Mouse (Mus musculus): ENCODE data around the gene Taf10. TPM values are rescaled to one million over a fixed set of nuclear protein-coding genes. Genes with fewer than 3 reads are reported as not detected.

Gene Taf10
- polyA plus RNA-seq, 1 experiment from 2014 or later, result 118 TPM

DNA sequence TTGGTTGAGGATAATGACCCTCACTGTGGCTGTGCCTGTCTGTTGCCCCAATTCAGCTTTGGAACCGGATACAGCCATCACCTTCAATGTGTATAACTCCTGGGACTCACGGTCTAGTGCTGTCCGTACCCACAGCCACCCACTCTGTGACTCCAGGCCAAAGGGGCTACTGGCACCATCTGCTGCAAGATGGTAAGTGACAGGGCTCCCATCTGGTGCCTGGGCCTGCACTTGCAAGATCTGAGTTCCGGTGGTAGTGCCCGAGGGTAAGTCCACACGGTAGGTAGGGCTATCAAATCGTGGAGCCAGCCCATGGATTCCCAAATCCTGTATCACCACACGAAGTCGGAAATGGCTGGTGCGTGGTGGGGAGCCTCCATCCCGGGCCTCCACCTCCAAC, 20.2 kb upstream of the Taf10 start:
- Histone ChIP-seq H3K36me3 (ENCODE audit: control insufficient read depth, insufficient read depth, low read length) (peaks cover 6% of the 10 kb centered on the region; the same call in 1 of the 2 replicates), H3K4me3 (ENCODE audit: low read depth, low read length) (no peak overlapping the region), H3K4me2 (replicated peaks; ENCODE audit: low read depth) (no peak overlapping the region), H3K27me3 (ENCODE audit: control insufficient read depth, insufficient read depth, low read length) (no peaks in the 10 kb centered on the region), H3K9me3 (ENCODE audit: control insufficient read depth, low read length) (no peaks in the 10 kb centered on the region), H3K9ac (ENCODE audit: low read length) (no peak overlapping the region), H3K4me1 (replicated peaks; ENCODE audit: control insufficient read depth, insufficient read depth) (no peaks in the 10 kb centered on the region), H3K27ac (replicated peaks) (no peak overlapping the region)
- no peak for DNase-seq (ENCODE audit: low spot score)
- TF ChIP-seq CTCF (IDR thresholded peaks at IDR 0.05; ENCODE audit: low read depth), result no peak
- TF ChIP-seq EP300 (optimal IDR thresholded peaks at IDR 0.05), result no peak
- WGBS, result 92% methylated on average over 11 of the region's 11 CpGs
- ATAC-seq (ENCODE audit: low FRiP score, low TSS enrichment), result no peak

DNA sequence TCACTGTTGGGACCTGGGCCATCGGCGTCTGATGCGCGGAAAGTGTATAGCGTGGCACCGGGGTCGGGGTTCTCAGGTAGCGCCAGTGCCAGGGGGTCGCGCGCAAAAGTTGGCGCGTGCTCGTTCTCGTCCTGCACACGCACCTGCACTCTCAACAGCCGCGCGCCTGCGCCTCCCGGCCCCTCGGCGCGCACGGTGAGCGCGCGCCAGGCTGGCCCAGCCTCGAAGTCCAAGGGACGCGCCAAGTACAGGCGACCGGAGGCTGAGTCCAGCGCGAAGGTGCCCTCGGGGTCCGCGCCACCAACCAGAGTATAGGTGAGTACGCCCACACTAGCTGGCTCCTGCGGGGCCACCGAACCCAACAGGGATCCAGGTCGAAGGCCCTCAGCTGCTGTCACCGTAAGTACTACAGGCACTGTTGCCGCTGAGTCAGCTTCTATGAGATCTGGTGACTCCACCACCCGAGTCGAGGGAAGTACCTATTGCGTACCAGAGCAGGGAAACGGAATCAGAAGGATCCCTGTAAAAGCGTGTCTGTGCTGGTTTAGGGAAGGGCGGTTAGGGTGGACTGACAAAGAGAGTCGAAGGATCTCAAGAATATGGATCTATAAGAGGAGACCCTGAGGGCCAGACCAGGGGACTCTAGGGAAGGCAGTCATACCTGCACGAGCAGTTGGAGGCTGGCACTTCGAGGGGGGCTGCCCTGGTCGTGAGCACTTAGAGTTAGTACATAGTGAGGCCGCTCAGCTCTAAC, 18.5 kb upstream of the Taf10 start:
- peak overlapping the region; percentile 21 for H3K4me3 ChIP-seq (ENCODE audit: low read depth, low read length)
- 0 out of 2 replicates have a peak, but pooled peaks have one; percentile 7 for ATAC-seq (ENCODE audit: low FRiP score, low TSS enrichment)

DNA sequence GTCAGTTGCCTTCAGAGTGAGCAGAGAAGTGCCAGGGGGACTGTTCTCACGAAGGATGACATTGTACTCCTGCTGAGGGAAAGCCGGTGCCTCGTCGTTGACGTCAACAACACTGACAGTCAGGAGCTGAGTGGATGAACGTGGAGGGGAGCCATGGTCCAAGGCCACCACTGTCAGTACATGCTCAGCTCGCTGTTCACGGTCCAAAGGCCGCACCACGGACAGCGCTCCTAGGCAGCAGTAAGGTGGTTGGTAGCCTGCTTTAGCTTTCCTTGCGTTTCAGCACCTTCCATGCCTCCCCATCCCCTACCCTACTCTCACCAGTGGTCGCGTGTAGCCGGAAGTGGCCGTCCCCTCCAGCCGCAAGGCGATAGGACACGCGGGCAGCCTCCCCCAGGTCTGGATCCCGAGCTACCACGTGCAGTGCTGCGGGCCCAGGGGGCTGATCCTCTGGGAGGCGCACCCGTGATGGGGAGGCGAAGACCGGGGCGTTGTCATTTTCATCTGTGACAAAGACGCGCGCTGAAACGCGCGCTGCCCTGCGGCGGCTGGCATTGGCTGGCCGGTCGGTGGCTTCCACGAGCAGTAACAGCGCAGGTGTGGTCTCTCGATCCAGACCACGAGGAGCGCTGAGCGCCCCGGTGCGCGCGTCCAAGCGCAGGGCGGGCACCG, 17.8 kb upstream of the Taf10 start:
- ATAC-seq (ENCODE audit: low FRiP score, low TSS enrichment), result no peak
- H3K4me2 ChIP-seq (replicated peaks; ENCODE audit: low read depth), result peak overlapping the region; percentile 45
- H3K27ac ChIP-seq (replicated peaks), result no peak overlapping the region
- WGBS, result 45% methylated on average over 51 of the region's 51 CpGs
- H3K4me1 ChIP-seq (replicated peaks; ENCODE audit: control insufficient read depth, insufficient read depth), result no peaks in the 10 kb centered on the region
- no peak overlapping the region for H3K9ac ChIP-seq (ENCODE audit: low read length)
- DNase-seq (ENCODE audit: low spot score), result no peak
- TF ChIP-seq CTCF (IDR thresholded peaks at IDR 0.05; ENCODE audit: low read depth) (no peak), EP300 (optimal IDR thresholded peaks at IDR 0.05) (no peak)
- H3K4me3 ChIP-seq (ENCODE audit: low read depth, low read length), result peak overlapping the region; percentile 21
- no peaks in the 10 kb centered on the region for H3K9me3 ChIP-seq (ENCODE audit: control insufficient read depth, low read length)
- peaks cover 12% of the 10 kb centered on the region for H3K36me3 ChIP-seq (ENCODE audit: control insufficient read depth, insufficient read depth, low read length)
- no peaks in the 10 kb centered on the region for H3K27me3 ChIP-seq (ENCODE audit: control insufficient read depth, insufficient read depth, low read length)

More for the DNA sequence above, 18.5 kb upstream of the Taf10 start:
- H3K9ac ChIP-seq (ENCODE audit: low read length), result no peak overlapping the region
- WGBS, result 42% methylated on average over 53 of the region's 55 CpGs
- H3K27me3 ChIP-seq (ENCODE audit: control insufficient read depth, insufficient read depth, low read length), result no peaks in the 10 kb centered on the region
- H3K4me2 ChIP-seq (replicated peaks; ENCODE audit: low read depth), result peak overlapping the region; percentile 45
- peaks cover 11% of the 10 kb centered on the region for H3K36me3 ChIP-seq (ENCODE audit: control insufficient read depth, insufficient read depth, low read length)
- no peak overlapping the region for H3K27ac ChIP-seq (replicated peaks)
- H3K9me3 ChIP-seq (ENCODE audit: control insufficient read depth, low read length), result no peaks in the 10 kb centered on the region
- DNase-seq (ENCODE audit: low spot score), result no peak
- H3K4me1 ChIP-seq (replicated peaks; ENCODE audit: control insufficient read depth, insufficient read depth), result no peaks in the 10 kb centered on the region
- TF ChIP-seq EP300 (optimal IDR thresholded peaks at IDR 0.05), result no peak
- TF ChIP-seq CTCF (IDR thresholded peaks at IDR 0.05; ENCODE audit: low read depth), result no peak

DNA sequence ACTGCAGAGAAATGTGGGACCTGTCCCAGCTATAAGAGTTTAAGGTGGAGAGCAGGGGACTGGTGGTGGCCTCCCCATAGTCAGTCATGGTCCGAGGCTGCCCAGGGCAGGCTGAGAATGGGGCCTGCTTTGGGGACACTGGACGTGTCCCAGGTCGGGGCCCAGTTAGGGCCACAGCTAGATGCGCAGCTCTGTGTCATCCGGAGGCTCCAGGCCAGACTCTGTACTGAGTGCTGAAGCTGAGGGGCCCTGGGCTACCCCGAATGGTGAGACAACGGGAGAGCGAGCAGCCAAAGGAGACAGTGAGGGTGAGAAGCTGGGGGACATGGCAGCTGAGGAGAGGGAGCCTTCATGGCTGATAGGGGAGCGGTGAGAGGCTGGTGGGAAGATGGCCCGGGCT, 9.1 kb upstream of the Taf10 start:
- ATAC-seq (ENCODE audit: low FRiP score, low TSS enrichment), result no peak
- H3K9me3 ChIP-seq (ENCODE audit: control insufficient read depth, low read length), result no peaks in the 10 kb centered on the region
- no peak for DNase-seq (ENCODE audit: low spot score)
- peaks cover 8% of the 10 kb centered on the region for H3K36me3 ChIP-seq (ENCODE audit: control insufficient read depth, insufficient read depth, low read length)
- H3K4me3 ChIP-seq (ENCODE audit: low read depth, low read length), result no peak overlapping the region
- H3K27me3 ChIP-seq (ENCODE audit: control insufficient read depth, insufficient read depth, low read length), result no peaks in the 10 kb centered on the region
- WGBS, result 90% methylated on average over 10 of the region's 10 CpGs
- TF ChIP-seq CTCF (IDR thresholded peaks at IDR 0.05; ENCODE audit: low read depth) (no peak), EP300 (optimal IDR thresholded peaks at IDR 0.05) (no peak)
- H3K4me1 ChIP-seq (replicated peaks; ENCODE audit: control insufficient read depth, insufficient read depth), result peaks cover 4% of the 10 kb centered on the region
- H3K9ac ChIP-seq (ENCODE audit: low read length), result no peak overlapping the region
- H3K27ac ChIP-seq (replicated peaks), result no peak overlapping the region
- no peak overlapping the region for H3K4me2 ChIP-seq (replicated peaks; ENCODE audit: low read depth)

DNA sequence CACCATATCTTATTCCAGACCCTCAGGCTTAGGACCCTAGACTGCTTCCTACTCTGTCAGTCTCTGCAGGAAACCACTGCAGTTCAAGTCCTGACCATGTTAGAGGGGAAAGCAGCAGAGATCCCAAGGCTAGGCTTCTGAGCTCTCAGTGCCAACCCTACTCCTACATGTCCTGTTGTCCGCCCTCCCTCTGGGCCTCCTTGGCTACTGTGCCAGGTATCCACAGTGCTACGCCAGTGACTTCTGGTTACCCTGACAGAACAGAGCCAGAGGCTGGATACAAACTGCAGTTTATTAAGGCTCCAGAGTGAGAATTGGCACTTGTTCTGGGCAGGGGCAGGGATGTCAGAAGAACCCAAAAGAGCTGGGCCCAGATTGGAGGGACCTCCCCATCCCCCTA, 8.6 kb upstream of the Taf10 start:
- H3K4me1 ChIP-seq (replicated peaks; ENCODE audit: control insufficient read depth, insufficient read depth), result peaks cover 4% of the 10 kb centered on the region
- no peak for ATAC-seq (ENCODE audit: low FRiP score, low TSS enrichment)
- 85% methylated on average over 2 of the region's 2 CpGs for WGBS

More for the DNA sequence above, 8.6 kb upstream of the Taf10 start:
- H3K9me3 ChIP-seq (ENCODE audit: control insufficient read depth, low read length), result no peaks in the 10 kb centered on the region
- H3K4me2 ChIP-seq (replicated peaks; ENCODE audit: low read depth), result no peak overlapping the region
- H3K4me3 ChIP-seq (ENCODE audit: low read depth, low read length), result no peak overlapping the region
- no peak overlapping the region for H3K9ac ChIP-seq (ENCODE audit: low read length)
- H3K36me3 ChIP-seq (ENCODE audit: control insufficient read depth, insufficient read depth, low read length), result peaks cover 3% of the 10 kb centered on the region
- no peaks in the 10 kb centered on the region for H3K27me3 ChIP-seq (ENCODE audit: control insufficient read depth, insufficient read depth, low read length)
- no peak for DNase-seq (ENCODE audit: low spot score)
- no peak overlapping the region for H3K27ac ChIP-seq (replicated peaks)
- TF ChIP-seq EP300 (optimal IDR thresholded peaks at IDR 0.05) (no peak), CTCF (IDR thresholded peaks at IDR 0.05; ENCODE audit: low read depth) (no peak)
